Mouse (Mus musculus) kidney, embryonic 14.5 days (tissue): ENCODE measurements around the gene Ednra. TPM values are rescaled to one million over a fixed set of nuclear protein-coding genes. Genes with fewer than 3 reads are reported as not detected.
A peak's percentile ranks its signal among the peaks of the same experiment; 100 is the strongest.

ENCODE experiments used
- ATAC-seq: fragments of 200-750 bp; cut with Nextera tagmentation; 2 replicates; pipeline ENCODE4 v1.8.0; 2017; ENCODE audit warnings: moderate number of reproducible peaks, mild to moderate bottlenecking, moderate TSS enrichment, moderate library complexity; ENCODE audit not compliant: low FRiP score, low TSS enrichment
- H3K27ac ChIP-seq: fragments of 300-500 bp; sonication (generic); 2 replicates; pipeline ENCODE4 v1.5.1; 2014; ENCODE audit warnings: low read depth, mild to moderate bottlenecking, low read length, moderate library complexity, mixed read lengths
- H3K27me3 ChIP-seq: fragments of 300-500 bp; sonication (generic); 2 replicates; pipeline ENCODE4 v1.6.1; 2014; ENCODE audit warnings: mild to moderate bottlenecking, low read length; ENCODE audit not compliant: control insufficient read depth, insufficient read depth
- H3K36me3 ChIP-seq: fragments of 300-500 bp; sonication (generic); 2 replicates; pipeline ENCODE4 v1.6.1; 2014; ENCODE audit warnings: low read length, mixed read lengths; ENCODE audit not compliant: control insufficient read depth, insufficient read depth
- H3K4me1 ChIP-seq: fragments of 300-500 bp; sonication (generic); 2 replicates; pipeline ENCODE4 v1.6.1; 2014; ENCODE audit warnings: low read length, mixed read lengths; ENCODE audit not compliant: control insufficient read depth, insufficient read depth
- H3K4me2 ChIP-seq: fragments of 300-500 bp; sonication (generic); replicated peaks from 2 replicates; pipeline ENCODE4 v1.6.1; 2014; ENCODE audit warnings: low read depth, mild to moderate bottlenecking, low read length
- H3K4me3 ChIP-seq: fragments of 300-500 bp; sonication (generic); 2 replicates; pipeline ENCODE4 v1.5.1; 2014; ENCODE audit warnings: mild to moderate bottlenecking, low read length
- H3K9ac ChIP-seq: fragments of 300-500 bp; sonication (generic); 2 replicates; pipeline ENCODE4 v1.6.1; 2014; ENCODE audit warnings: low read depth, mild to moderate bottlenecking, low read length, moderate library complexity
- H3K9me3 ChIP-seq: fragments of 300-500 bp; sonication (generic); 2 replicates; pipeline ENCODE4 v1.6.1; 2016; ENCODE audit warnings: low read length; ENCODE audit not compliant: control insufficient read depth
- WGBS: fragments of 180-500 bp; shearing (Covaris S2); extraction: QIAGEN DNeasy Blood & Tissue Kit; methylation state at CpG from one replicate; pipeline ENCODE4 v1.1.7; 2014; 5-methylcytosine and 5-hydroxymethylcytosine counted together
- polyA plus RNA-seq: library from polyadenylated mRNA; unstranded; fragments of >200 nt; fragmentation: Nextera tagmentation; extraction: Ambion mirVana; gene quantifications from 2 replicates; pipeline ENCODE4 v1.2.1, GENCODE M21; 2014

Ednra gene
- polyA plus RNA-seq, 1 experiment from 2014 or later = 28.9 TPM

- Histone ChIP-seq H3K4me1 (no peaks in the 10 kb centered on the region), H3K27ac (peak overlapping the region; percentile 56; the same call in 1 of the 2 replicates), H3K36me3 (no peaks in the 10 kb centered on the region), H3K27me3 (no peaks in the 10 kb centered on the region), H3K9me3 (no peaks in the 10 kb centered on the region), H3K9ac (no peak overlapping the region), H3K4me2 (no peak overlapping the region), H3K4me3 (no peak overlapping the region)
- 25% methylated on average over 1 of the region's 1 CpGs for WGBS
- peak; percentile 80; the same call in 1 of the 2 replicates for ATAC-seq
Measured at GRCm38 (mm10) chr8:77650646-77651190, 73.5 kb downstream of the Ednra start.

DNA sequence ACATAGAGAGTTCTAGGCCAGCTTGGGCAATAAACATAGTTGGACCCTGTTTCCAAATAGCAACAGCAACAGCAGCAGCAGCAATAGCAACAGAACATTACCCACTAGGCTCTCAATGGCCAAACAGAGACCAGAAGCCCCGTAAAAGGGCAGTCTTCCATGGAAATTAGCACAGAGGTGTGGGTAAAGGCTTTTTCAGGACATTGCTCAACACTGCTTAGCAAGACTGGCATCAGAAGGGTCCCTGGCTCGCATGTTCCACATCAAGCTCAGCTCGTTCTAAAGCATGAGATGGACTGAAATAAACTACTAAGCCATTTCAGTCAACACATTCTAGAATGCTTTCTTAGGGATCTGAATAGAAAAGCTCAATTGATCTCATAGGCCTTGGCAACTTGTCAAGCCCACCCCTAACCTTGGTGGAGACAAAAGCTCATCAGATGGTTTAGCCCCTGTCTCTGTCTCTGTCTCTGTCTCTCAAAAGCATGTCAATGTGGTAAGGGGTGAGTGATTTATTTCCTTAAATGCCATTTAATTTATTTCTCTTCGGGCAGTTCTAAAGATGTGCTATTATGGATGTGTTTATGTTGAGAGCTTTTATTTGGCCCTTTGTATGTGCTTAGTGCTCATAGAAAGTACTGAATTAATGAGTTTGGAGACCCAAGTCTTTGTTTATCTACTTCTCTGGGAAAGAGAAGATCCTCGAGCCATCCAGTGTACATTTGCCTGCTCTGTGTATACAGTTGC lies 84.0 kb downstream of the Ednra start:
- WGBS = 63% methylated on average over 5 of the region's 5 CpGs

DNA sequence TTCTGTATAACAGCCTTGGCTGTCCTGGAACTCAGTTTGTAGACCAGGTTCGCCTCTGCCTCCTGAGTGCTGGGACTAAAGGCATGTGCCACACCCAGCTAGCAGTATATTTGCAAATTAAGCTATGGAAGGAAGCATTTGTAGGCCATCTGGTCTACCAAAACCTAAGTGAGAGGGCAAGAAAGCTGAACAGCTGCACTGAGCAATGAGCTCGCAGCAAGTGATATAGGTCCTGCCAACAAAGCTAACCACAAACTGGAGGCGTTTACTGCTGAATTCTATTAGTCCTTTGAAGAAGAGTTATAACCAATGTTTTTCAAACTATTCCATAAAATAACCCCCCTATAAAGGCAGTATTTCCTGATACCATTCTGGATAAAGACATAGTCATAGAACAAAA lies 86.7 kb downstream of the Ednra start:
- no peak overlapping the region for H3K27ac ChIP-seq
- no peaks in the 10 kb centered on the region for H3K4me1 ChIP-seq
- ATAC-seq = no peak
- H3K27me3 ChIP-seq = no peaks in the 10 kb centered on the region
- H3K9me3 ChIP-seq = no peaks in the 10 kb centered on the region
- no peak overlapping the region for H3K9ac ChIP-seq
- no peak overlapping the region for H3K4me3 ChIP-seq
- no peak overlapping the region for H3K4me2 ChIP-seq
- H3K36me3 ChIP-seq = no peaks in the 10 kb centered on the region
- 79% methylated on average over 3 of the region's 3 CpGs for WGBS

More for the DNA sequence above, 84.0 kb downstream of the Ednra start:
- Histone ChIP-seq H3K4me2 (no peak overlapping the region), H3K27me3 (no peaks in the 10 kb centered on the region), H3K4me3 (no peak overlapping the region), H3K9me3 (no peaks in the 10 kb centered on the region), H3K36me3 (no peaks in the 10 kb centered on the region), H3K9ac (no peak overlapping the region), H3K27ac (no peak overlapping the region), H3K4me1 (no peaks in the 10 kb centered on the region)
- no peak for ATAC-seq

DNA sequence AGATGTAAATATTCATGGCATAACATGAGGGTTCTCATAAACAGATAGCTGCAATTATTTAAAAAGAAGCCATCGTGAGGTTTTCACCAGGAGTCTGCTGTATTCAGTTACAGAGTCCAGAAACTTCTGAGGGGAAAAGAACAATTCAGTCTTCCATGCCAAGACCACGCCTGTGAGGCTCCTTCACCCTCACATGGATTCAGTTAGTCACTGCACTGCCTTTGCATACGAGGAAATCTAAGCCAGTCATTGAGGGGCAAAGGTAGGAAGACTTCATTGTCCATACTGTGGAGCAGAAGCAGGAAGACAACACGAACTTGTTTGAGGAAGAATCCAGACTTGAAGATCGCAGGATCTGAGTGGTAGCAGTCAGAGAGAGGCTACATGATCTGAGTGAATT lies 90.2 kb downstream of the Ednra start:
- H3K27me3 ChIP-seq = no peaks in the 10 kb centered on the region
- WGBS = 77% methylated on average over 5 of the region's 5 CpGs
- no peak for ATAC-seq
- no peaks in the 10 kb centered on the region for H3K9me3 ChIP-seq
- H3K9ac ChIP-seq = no peak overlapping the region
- no peaks in the 10 kb centered on the region for H3K36me3 ChIP-seq
- no peak overlapping the region for H3K4me3 ChIP-seq
- no peaks in the 10 kb centered on the region for H3K4me1 ChIP-seq
- no peak overlapping the region for H3K27ac ChIP-seq
- H3K4me2 ChIP-seq = no peak overlapping the region

GRCm38 (mm10) chr8:77633211-77633610 lies 91.1 kb downstream of the Ednra start:
- Histone ChIP-seq H3K9ac (no peak overlapping the region), H3K27me3 (no peaks in the 10 kb centered on the region), H3K36me3 (no peaks in the 10 kb centered on the region), H3K27ac (no peak overlapping the region), H3K4me2 (no peak overlapping the region), H3K4me3 (no peak overlapping the region), H3K4me1 (no peaks in the 10 kb centered on the region), H3K9me3 (no peaks in the 10 kb centered on the region)
- no peak for ATAC-seq
- WGBS = 39% methylated on average over 2 of the region's 2 CpGs

GRCm38 (mm10) chr8:77630691-77631090 lies 93.6 kb downstream of the Ednra start:
- H3K4me2 ChIP-seq = no peak overlapping the region
- no peaks in the 10 kb centered on the region for H3K27me3 ChIP-seq
- ATAC-seq = no peak
- WGBS = 47% methylated on average over 3 of the region's 3 CpGs
- H3K4me3 ChIP-seq = no peak overlapping the region
- no peaks in the 10 kb centered on the region for H3K4me1 ChIP-seq
- no peak overlapping the region for H3K9ac ChIP-seq
- H3K36me3 ChIP-seq = no peaks in the 10 kb centered on the region
- H3K27ac ChIP-seq = no peak overlapping the region
- H3K9me3 ChIP-seq = no peaks in the 10 kb centered on the region

GRCm38 (mm10) chr8:77629858-77630537 lies 94.3 kb downstream of the Ednra start:
- no peaks in the 10 kb centered on the region for H3K9me3 ChIP-seq
- no peaks in the 10 kb centered on the region for H3K4me1 ChIP-seq
- H3K4me3 ChIP-seq = no peak overlapping the region
- H3K4me2 ChIP-seq = no peak overlapping the region
- H3K36me3 ChIP-seq = no peaks in the 10 kb centered on the region
- WGBS = 16% methylated on average over 15 of the region's 15 CpGs
- H3K27me3 ChIP-seq = no peaks in the 10 kb centered on the region
- H3K27ac ChIP-seq = no peak overlapping the region
- H3K9ac ChIP-seq = no peak overlapping the region
- ATAC-seq = peak; percentile 88; the same call in 1 of the 2 replicates

- ATAC-seq = no peak
- Histone ChIP-seq H3K27ac (no peak overlapping the region), H3K36me3 (no peaks in the 10 kb centered on the region), H3K27me3 (no peaks in the 10 kb centered on the region), H3K9ac (no peak overlapping the region), H3K4me2 (no peak overlapping the region), H3K9me3 (no peaks in the 10 kb centered on the region), H3K4me3 (no peak overlapping the region), H3K4me1 (0 out of 2 replicates have a peak, but pooled peaks cover 3% of the 10 kb centered on the region)
- 87% methylated on average over 7 of the region's 7 CpGs for WGBS
Measured at GRCm38 (mm10) chr8:77623677-77624209, 100.5 kb downstream of the Ednra start.

DNA sequence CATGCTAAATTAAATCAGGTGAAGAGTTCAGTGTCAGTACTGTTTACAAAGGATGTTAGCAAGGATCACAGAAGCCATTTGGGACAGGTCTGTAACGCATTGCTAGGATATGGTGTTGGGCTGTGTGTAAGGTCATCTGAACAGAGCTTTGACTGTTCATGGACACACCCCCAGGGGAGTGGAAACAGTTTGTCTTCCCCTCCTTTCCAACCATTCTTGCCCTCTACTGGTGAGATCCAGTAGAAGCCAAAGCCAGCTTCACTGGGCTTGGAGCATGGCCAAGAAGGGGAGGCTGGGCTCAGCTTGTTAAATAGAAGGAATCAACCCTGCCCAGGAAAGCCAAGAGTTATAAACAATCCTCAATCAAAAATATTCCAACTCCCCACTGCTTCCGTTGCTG lies 106.3 kb downstream of the Ednra start:
- no peaks in the 10 kb centered on the region for H3K36me3 ChIP-seq

More for the DNA sequence above, 106.3 kb downstream of the Ednra start:
- H3K4me2 ChIP-seq = no peak overlapping the region
- H3K9me3 ChIP-seq = no peaks in the 10 kb centered on the region
- H3K27ac ChIP-seq = no peak overlapping the region
- 50% methylated on average over 2 of the region's 2 CpGs for WGBS
- no peak overlapping the region for H3K9ac ChIP-seq
- H3K27me3 ChIP-seq = no peaks in the 10 kb centered on the region
- ATAC-seq = no peak
- H3K4me1 ChIP-seq = 0 out of 2 replicates have a peak, but pooled peaks cover 3% of the 10 kb centered on the region
- H3K4me3 ChIP-seq = no peak overlapping the region
